ENCODE assay signal across 15 mouse cellular contexts in genomic region chr13:19644225-19644624, GRCm38 (mm10). TPM values are rescaled to one million over a fixed set of nuclear protein-coding genes. Genes with fewer than 3 reads are reported as not detected.
DNase-seq lines count a peak whose midpoint lies in the region; ATAC-seq and TF ChIP-seq lines count a peak whose summit lies in the region.
"Had no signal": no experiment of that assay in that cellular context is flagged by ENCODE, and none has a peak within 500 bp of the region (broad histone marks: within the 10 kb centered on the region; RNA-seq: fewer than 3 reads in every experiment).

No protein-coding gene starts in this region.

- 66% methylated on average over 2 of the region's 2 CpGs for WGBS in intestine, postnatal 0 days
- 71% methylated on average over 2 of the region's 2 CpGs for WGBS in intestine, embryonic 16.5 days
- 63% methylated on average over 2 of the region's 2 CpGs for WGBS in lung, postnatal 0 days

- H3K27me3 ChIP-seq in intestine, postnatal 0 days (replicated peaks; ENCODE audit: control insufficient read depth, insufficient read depth, low read length) = no peaks in the 10 kb centered on the region
- no peaks in the 10 kb centered on the region for H3K27me3 ChIP-seq in intestine, embryonic 16.5 days (replicated peaks; ENCODE audit: control insufficient read depth, insufficient read depth, low read length)
- no peaks in the 10 kb centered on the region for H3K27me3 ChIP-seq in lung, postnatal 0 days (replicated peaks; ENCODE audit: insufficient read depth, low read length)
- no peaks in the 10 kb centered on the region; a peak in 1 of 4 replicates for H3K27me3 ChIP-seq in MEL (ENCODE audit: control insufficient read depth in 1 of 2, insufficient read depth in 2 of 2, low read length in 2 of 2)
- H3K27me3 ChIP-seq: kidney, embryonic 15.5 days had no signal

- TF ChIP-seq CTCF in intestine, postnatal 0 days (IDR thresholded peaks at IDR 0.05; ENCODE audit: low read depth) = peak; percentile 59
- TF ChIP-seq CTCF in lung, postnatal 0 days (IDR thresholded peaks at IDR 0.05) = peak; percentile 30
- TF ChIP-seq CTCF in MEL (IDR thresholded peaks at IDR 0.05 in 2 of 3, conservative IDR thresholded peaks at IDR 0.05 in 1 of 3; ENCODE audit: control insufficient read depth in 1 of 3, insufficient read depth in 1 of 3, low read depth in 2 of 3, low read length in 3 of 3, poor library complexity in 1 of 3, severe bottlenecking in 1 of 3) = peak in 1 of 3 experiments; percentile 35; a peak in 2 of 6 replicates

- no peak for TF ChIP-seq EP300 in lung, postnatal 0 days (IDR thresholded peaks at IDR 0.05)
- no peak for TF ChIP-seq EP300 in MEL (IDR thresholded peaks at IDR 0.05; ENCODE audit: low read depth in 1 of 2, low read length in 2 of 2)

- H3K4me1 ChIP-seq in intestine, postnatal 0 days (replicated peaks; ENCODE audit: control insufficient read depth, insufficient read depth, low read length) = no peaks in the 10 kb centered on the region
- H3K4me1 ChIP-seq in intestine, embryonic 16.5 days (ENCODE audit: control insufficient read depth, insufficient read depth, low read length) = no peaks in the 10 kb centered on the region
- no peaks in the 10 kb centered on the region for H3K4me1 ChIP-seq in lung, postnatal 0 days (ENCODE audit: insufficient read depth, low read depth, low read length)
- H3K4me1 ChIP-seq in MEL (ENCODE audit: control insufficient read depth in 1 of 2, insufficient read depth in 2 of 2, low read length in 2 of 2) = no peaks in the 10 kb centered on the region
- H3K4me1 ChIP-seq: kidney, embryonic 15.5 days; midbrain, embryonic 10.5 days had no signal

- H3K9ac ChIP-seq in intestine, postnatal 0 days (ENCODE audit: low read depth, low read length) = no peak overlapping the region
- no peak overlapping the region for H3K9ac ChIP-seq in intestine, embryonic 16.5 days (ENCODE audit: low read depth, low read length)
- no peak overlapping the region for H3K9ac ChIP-seq in lung, postnatal 0 days (replicated peaks; ENCODE audit: low read depth)
- H3K9ac ChIP-seq in MEL (ENCODE audit: control insufficient read depth, low read depth, low read length, poor library complexity, severe bottlenecking) = no peak overlapping the region
- H3K9ac ChIP-seq: kidney, embryonic 15.5 days had no signal

- no peaks in the 10 kb centered on the region for H3K36me3 ChIP-seq in intestine, postnatal 0 days (ENCODE audit: control insufficient read depth, insufficient read depth)
- H3K36me3 ChIP-seq in intestine, embryonic 16.5 days (ENCODE audit: control insufficient read depth, insufficient read depth, low read length) = no peaks in the 10 kb centered on the region
- H3K36me3 ChIP-seq in lung, postnatal 0 days (ENCODE audit: insufficient read depth, low read length) = no peaks in the 10 kb centered on the region
- peaks cover 0 to under 1% of the 10 kb centered on the region in 2 experiments; a peak in 1 of 4 replicates for H3K36me3 ChIP-seq in MEL (ENCODE audit: control insufficient read depth in 1 of 2, insufficient read depth in 2 of 2, low read length in 2 of 2)
- H3K36me3 ChIP-seq: kidney, embryonic 15.5 days; midbrain, embryonic 10.5 days had no signal

- no peak overlapping the region for H3K4me3 ChIP-seq in intestine, postnatal 0 days (ENCODE audit: low read depth, low read length)
- H3K4me3 ChIP-seq in intestine, embryonic 16.5 days (ENCODE audit: low read length) = no peak overlapping the region
- H3K4me3 ChIP-seq in lung, postnatal 0 days (ENCODE audit: low read depth, low read length) = no peak overlapping the region
- H3K4me3 ChIP-seq in MEL (ENCODE audit: control insufficient read depth in 1 of 2, insufficient read depth in 1 of 2, low read depth in 2 of 2, low read length in 2 of 2) = no peak overlapping the region
- H3K4me3 ChIP-seq: kidney, embryonic 15.5 days; midbrain, embryonic 10.5 days had no signal

- H3K79me2 ChIP-seq in MEL (ENCODE audit: control insufficient read depth, insufficient read depth, low read length, poor library complexity) = no peaks in the 10 kb centered on the region

- ATAC-seq in intestine, postnatal 0 days = no peak
- no peak for ATAC-seq in intestine, embryonic 16.5 days
- ATAC-seq in lung, postnatal 0 days = no peak

- no peaks in the 10 kb centered on the region for H3K9me3 ChIP-seq in intestine, postnatal 0 days (ENCODE audit: control insufficient read depth)
- no peaks in the 10 kb centered on the region for H3K9me3 ChIP-seq in intestine, embryonic 16.5 days (ENCODE audit: control insufficient read depth, low read length)
- H3K9me3 ChIP-seq in lung, postnatal 0 days (ENCODE audit: low read length) = no peaks in the 10 kb centered on the region
- no peaks in the 10 kb centered on the region for H3K9me3 ChIP-seq in MEL (replicated peaks; ENCODE audit: insufficient read depth, low read length)
- H3K9me3 ChIP-seq: kidney, embryonic 15.5 days; midbrain, embryonic 10.5 days had no signal

- TF ChIP-seq RAD21 in MEL (IDR thresholded peaks at IDR 0.05; ENCODE audit: low read depth, low read length) = peak; percentile 27

- no peak for DNase-seq in lung, postnatal 0 days (ENCODE audit: low spot score)
- DNase-seq in lung, adult 18-20 months = no peak
- no peak for DNase-seq in MEL (ENCODE audit: low read depth, low spot score)
- DNase-seq in embryo, embryonic 10.5 days (ENCODE audit: low spot score) = peak; percentile 31
- DNase-seq in cerebellum, postnatal 4 days (ENCODE audit: low spot score in 2 of 2) = no peak
- DNase-seq: cerebellum, postnatal 25 days; lung, postnatal 14 days had no signal

- no peak overlapping the region for H3K4me2 ChIP-seq in intestine, postnatal 0 days (replicated peaks; ENCODE audit: low read depth)
- no peak overlapping the region for H3K4me2 ChIP-seq in intestine, embryonic 16.5 days (ENCODE audit: low read depth, low read length)
- no peak overlapping the region for H3K4me2 ChIP-seq in lung, postnatal 0 days (replicated peaks; ENCODE audit: low read depth, low read length)
- H3K4me2 ChIP-seq: kidney, embryonic 15.5 days had no signal

- no peak overlapping the region for H3K27ac ChIP-seq in intestine, postnatal 0 days (ENCODE audit: low read depth, low read length)
- no peak overlapping the region for H3K27ac ChIP-seq in intestine, embryonic 16.5 days (ENCODE audit: low read length)
- H3K27ac ChIP-seq in lung, postnatal 0 days (ENCODE audit: low read length) = no peak overlapping the region
- H3K27ac ChIP-seq in MEL (ENCODE audit: control insufficient read depth, low read depth, low read length) = no peak overlapping the region
- H3K27ac ChIP-seq: kidney, embryonic 15.5 days; midbrain, embryonic 10.5 days had no signal

- no peak for TF ChIP-seq POLR2A in MEL (IDR thresholded peaks at IDR 0.05; ENCODE audit: control insufficient read depth in 1 of 2, insufficient read depth in 1 of 2, low read depth in 1 of 2, low read length in 2 of 2, poor library complexity in 1 of 2)

TF ChIP-seq in MEL, 35 proteins besides CTCF, POLR2A, EP300 and RAD21:
- no peak for TF ChIP-seq TBP (IDR thresholded peaks at IDR 0.05; ENCODE audit: low read depth, low read length)
- TF ChIP-seq SMC3 (IDR thresholded peaks at IDR 0.05; ENCODE audit: low read depth, low read length) = peak; percentile 40
TF ChIP-seq in MEL: peak in this region for 1.

RNA-seq across cellular contexts. Expression of gene Sfrp4, which starts 21.3 kb away (rescaled TPM):
- 0.30 and 0.71 TPM in 2 replicates for polyA plus RNA-seq in intestine, postnatal 0 days (2015; fragmentation: Nextera tagmentation; extraction: Ambion mirVana)
- polyA plus RNA-seq in intestine, embryonic 16.5 days (2015; fragmentation: Nextera tagmentation; extraction: Ambion mirVana) = 0.34 and 0.40 TPM in 2 replicates
- polyA plus RNA-seq in lung, postnatal 0 days (2015; fragmentation: Nextera tagmentation; extraction: Ambion mirVana) = 0.36 and 0.76 TPM in 2 replicates
- 0.19 and 0.33 TPM in 2 replicates for total RNA-seq in MEL (2012; rRNA removed)
- polyA plus RNA-seq in MEL (2012; ENCODE audit: insufficient read depth in 1 of 2, insufficient read length in 2 of 2, low read depth in 1 of 2, low replicate concordance in 2 of 2, missing spikeins in 1 of 2) = not detected

RNA-seq across cellular contexts. Expression of gene Epdr1, which starts 24.5 kb away (rescaled TPM):
- 10.8 TPM in 2 replicates for polyA plus RNA-seq in intestine, postnatal 0 days (2015; fragmentation: Nextera tagmentation; extraction: Ambion mirVana)
- 14.0 and 15.0 TPM in 2 replicates for polyA plus RNA-seq in intestine, embryonic 16.5 days (2015; fragmentation: Nextera tagmentation; extraction: Ambion mirVana)
- 16.0 and 16.4 TPM in 2 replicates for polyA plus RNA-seq in lung, postnatal 0 days (2015; fragmentation: Nextera tagmentation; extraction: Ambion mirVana)
- total RNA-seq in MEL (2012; rRNA removed) = not detected in 2 replicates
- polyA plus RNA-seq in MEL (2012; ENCODE audit: insufficient read depth in 1 of 2, insufficient read length in 2 of 2, low read depth in 1 of 2, low replicate concordance in 2 of 2, missing spikeins in 1 of 2) = not detected

RNA-seq across cellular contexts. Expression of gene Nme8, which starts 53.4 kb away (rescaled TPM):
- not detected in 2 replicates for polyA plus RNA-seq in intestine, postnatal 0 days (2015; fragmentation: Nextera tagmentation; extraction: Ambion mirVana)
- polyA plus RNA-seq in intestine, embryonic 16.5 days (2015; fragmentation: Nextera tagmentation; extraction: Ambion mirVana) = not detected in 2 replicates
- 0.11 TPM in 1 of 2 replicates, not detected in the other for polyA plus RNA-seq in lung, postnatal 0 days (2015; fragmentation: Nextera tagmentation; extraction: Ambion mirVana)
- total RNA-seq in MEL (2012; rRNA removed) = not detected in 2 replicates
- not detected for polyA plus RNA-seq in MEL (2012; ENCODE audit: insufficient read depth in 1 of 2, insufficient read length in 2 of 2, low read depth in 1 of 2, low replicate concordance in 2 of 2, missing spikeins in 1 of 2)
- total RNA-seq: adrenal gland, adult 18-20 months; layer of hippocampus, postnatal 10 days had no signal
- polyA plus RNA-seq: hindbrain, embryonic 11.5 days; kidney, embryonic 15.5 days; limb, embryonic 11.5 days; midbrain, embryonic 10.5 days had no signal

Comparison
In these comparisons a context has a peak if more than half of its experiments do, and no peak if none do; other contexts are left out.
1. RNA of gene Epdr1, which starts 24.5 kb away (polyA plus RNA-seq): 16.0 to 16.4 TPM in lung, postnatal 0 days, 14.0 to 15.0 TPM in intestine, embryonic 16.5 days and 10.8 TPM in intestine, postnatal 0 days; not detected in MEL; every median in the first group is over 10 times any median in the second.